Mouse (Mus musculus): ENCODE data around the gene Prrx1. TPM values are rescaled to one million over a fixed set of nuclear protein-coding genes. Genes with fewer than 3 reads are reported as not detected.

The Prrx1 gene
- polyA plus RNA-seq, 1 experiment from 2014 or later, result 115 TPM

DNA sequence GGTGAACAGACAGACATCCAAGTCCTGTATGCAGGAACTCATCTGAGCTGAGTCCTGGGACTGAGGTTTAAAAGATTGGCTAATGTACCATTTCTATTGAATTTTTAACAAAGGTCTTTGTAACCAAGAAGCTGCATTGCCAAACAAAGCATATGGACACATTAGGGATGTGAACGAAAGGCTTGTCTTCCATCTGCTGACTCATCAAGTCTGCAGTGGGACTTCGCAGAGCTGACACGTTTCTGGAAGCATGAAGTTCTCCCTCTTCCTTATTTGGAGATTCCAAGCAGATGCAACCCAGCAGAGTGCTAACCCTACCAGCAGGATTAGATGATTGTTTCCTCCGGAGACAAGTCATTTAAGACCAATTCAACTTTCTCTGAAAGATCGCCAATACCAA, 61.2 kb downstream of the Prrx1 start:
- H3K36me3 ChIP-seq, result peaks cover 43% of the 10 kb centered on the region

DNA sequence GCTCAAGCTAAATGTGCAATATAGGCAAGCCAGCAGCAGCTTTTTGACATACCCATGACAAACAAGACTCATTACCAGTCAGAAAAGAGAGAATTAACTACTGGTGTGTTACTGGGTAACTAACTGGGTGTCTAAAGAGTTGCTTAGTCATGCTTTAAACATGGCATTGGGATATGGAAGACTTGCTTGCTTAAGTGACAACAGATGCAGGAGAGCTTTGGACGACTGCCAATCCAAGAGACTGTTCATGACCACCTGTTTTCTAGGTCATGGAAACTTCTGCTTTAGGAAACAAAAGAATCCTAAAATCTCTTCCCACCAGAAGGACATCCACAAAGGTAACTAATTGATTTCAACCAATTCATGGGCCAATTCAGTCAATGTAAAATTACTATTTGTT, 61.7 kb downstream of the Prrx1 start:
- H3K4me1 ChIP-seq, result 0 out of 2 replicates have a peak, but pooled peaks cover 2% of the 10 kb centered on the region
- no peak for ATAC-seq (ENCODE audit: insufficient number of reproducible peaks, low FRiP score, low TSS enrichment, low read depth)
- peaks cover 40% of the 10 kb centered on the region for H3K36me3 ChIP-seq
- H3K9me3 ChIP-seq, result no peaks in the 10 kb centered on the region
- WGBS, result 38% methylated on average over 1 of the region's 1 CpGs
- H3K9ac ChIP-seq, result no peak overlapping the region
- no peak overlapping the region for H3K4me2 ChIP-seq
- no peak overlapping the region for H3K4me3 ChIP-seq
- no peak overlapping the region for H3K27ac ChIP-seq
- H3K27me3 ChIP-seq, result no peaks in the 10 kb centered on the region

More for the DNA sequence above, 61.2 kb downstream of the Prrx1 start:
- Histone ChIP-seq H3K9me3 (no peaks in the 10 kb centered on the region), H3K27ac (no peak overlapping the region), H3K4me1 (0 out of 2 replicates have a peak, but pooled peaks cover 2% of the 10 kb centered on the region), H3K9ac (no peak overlapping the region), H3K4me2 (no peak overlapping the region), H3K4me3 (no peak overlapping the region), H3K27me3 (no peaks in the 10 kb centered on the region)
- no peak for ATAC-seq (ENCODE audit: insufficient number of reproducible peaks, low FRiP score, low TSS enrichment, low read depth)
- 60% methylated on average over 5 of the region's 5 CpGs for WGBS

DNA sequence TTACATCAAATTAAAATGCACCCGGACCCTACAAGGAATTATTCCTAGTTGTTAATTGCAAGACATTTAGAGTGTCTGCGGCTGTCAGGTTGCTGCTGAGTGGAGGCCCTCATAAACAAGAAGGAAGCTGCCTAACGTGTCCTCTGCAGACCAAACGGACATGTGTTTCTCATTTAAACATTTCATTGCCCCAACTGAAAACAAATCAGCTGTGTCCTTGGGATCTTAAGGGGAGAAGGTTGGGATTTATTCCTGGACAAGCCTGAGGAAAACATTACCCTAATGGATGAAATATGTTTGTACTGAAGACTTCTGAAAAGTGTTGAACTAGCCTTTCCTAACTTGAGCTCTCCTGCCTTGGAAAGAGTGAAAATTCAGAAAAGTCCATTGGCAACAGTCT, 74.6 kb downstream of the Prrx1 start:
- H3K36me3 ChIP-seq, result no peaks in the 10 kb centered on the region
- no peak overlapping the region for H3K4me3 ChIP-seq
- H3K4me1 ChIP-seq, result no peaks in the 10 kb centered on the region
- no peaks in the 10 kb centered on the region for H3K9me3 ChIP-seq
- 24% methylated on average over 4 of the region's 4 CpGs for WGBS
- no peak overlapping the region for H3K9ac ChIP-seq
- no peaks in the 10 kb centered on the region for H3K27me3 ChIP-seq
- 0 out of 2 replicates have a peak overlapping the region, but pooled peaks have one; percentile 33 for H3K27ac ChIP-seq
- H3K4me2 ChIP-seq, result no peak overlapping the region
- ATAC-seq (ENCODE audit: insufficient number of reproducible peaks, low FRiP score, low TSS enrichment, low read depth), result no peak

DNA sequence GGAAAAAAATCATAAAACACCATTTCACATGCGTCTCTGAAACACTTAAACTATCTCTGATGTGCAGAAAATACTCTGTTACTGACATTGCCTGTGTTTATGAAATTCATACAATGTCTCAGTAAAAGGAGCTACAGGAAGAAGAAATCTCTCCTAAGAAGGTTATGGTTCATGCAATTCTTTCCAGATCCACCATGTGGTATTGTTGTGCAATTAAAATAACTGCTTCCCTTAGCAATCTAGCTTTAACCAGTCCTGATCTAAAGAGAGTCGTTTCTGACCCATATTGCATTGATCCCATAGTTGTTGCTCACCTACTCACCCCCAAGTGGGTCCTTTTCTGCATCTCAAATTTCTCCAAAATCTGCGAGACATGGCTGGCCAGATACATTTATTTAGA, 82.3 kb downstream of the Prrx1 start:
- no peaks in the 10 kb centered on the region for H3K27me3 ChIP-seq
- no peaks in the 10 kb centered on the region for H3K4me1 ChIP-seq
- no peaks in the 10 kb centered on the region for H3K9me3 ChIP-seq
- no peak for ATAC-seq (ENCODE audit: insufficient number of reproducible peaks, low FRiP score, low TSS enrichment, low read depth)
- no peak overlapping the region for H3K4me3 ChIP-seq
- no peak overlapping the region for H3K9ac ChIP-seq
- no peak overlapping the region for H3K4me2 ChIP-seq
- H3K36me3 ChIP-seq, result no peaks in the 10 kb centered on the region
- H3K27ac ChIP-seq, result no peak overlapping the region
- 60% methylated on average over 3 of the region's 3 CpGs for WGBS

DNA sequence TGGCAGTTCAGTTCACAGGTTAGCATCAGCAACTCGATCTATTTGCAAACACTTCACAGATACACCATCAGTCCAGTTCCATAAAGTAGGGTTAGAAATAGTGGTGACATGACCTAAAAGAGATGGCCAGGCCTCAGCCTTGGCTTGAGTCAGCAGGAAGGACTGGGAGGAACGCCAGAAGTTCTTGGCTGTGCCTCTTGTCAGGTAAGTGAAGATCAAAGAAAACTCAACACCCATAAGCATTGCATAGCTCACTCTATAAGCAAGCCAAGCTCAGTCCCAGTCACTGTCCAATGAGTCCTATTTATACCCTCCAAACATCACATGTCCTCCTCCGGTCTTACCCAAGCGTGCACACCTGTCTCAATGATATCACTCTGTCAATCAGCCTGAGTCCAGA, 87.2 kb downstream of the Prrx1 start:
- 84% methylated on average over 4 of the region's 4 CpGs for WGBS
- H3K9me3 ChIP-seq, result no peaks in the 10 kb centered on the region
- ATAC-seq (ENCODE audit: insufficient number of reproducible peaks, low FRiP score, low TSS enrichment, low read depth), result no peak
- H3K4me2 ChIP-seq, result no peak overlapping the region
- no peaks in the 10 kb centered on the region for H3K36me3 ChIP-seq
- H3K27me3 ChIP-seq, result no peaks in the 10 kb centered on the region
- no peak overlapping the region for H3K27ac ChIP-seq
- H3K9ac ChIP-seq, result no peak overlapping the region
- H3K4me1 ChIP-seq, result no peaks in the 10 kb centered on the region
- H3K4me3 ChIP-seq, result no peak overlapping the region

DNA sequence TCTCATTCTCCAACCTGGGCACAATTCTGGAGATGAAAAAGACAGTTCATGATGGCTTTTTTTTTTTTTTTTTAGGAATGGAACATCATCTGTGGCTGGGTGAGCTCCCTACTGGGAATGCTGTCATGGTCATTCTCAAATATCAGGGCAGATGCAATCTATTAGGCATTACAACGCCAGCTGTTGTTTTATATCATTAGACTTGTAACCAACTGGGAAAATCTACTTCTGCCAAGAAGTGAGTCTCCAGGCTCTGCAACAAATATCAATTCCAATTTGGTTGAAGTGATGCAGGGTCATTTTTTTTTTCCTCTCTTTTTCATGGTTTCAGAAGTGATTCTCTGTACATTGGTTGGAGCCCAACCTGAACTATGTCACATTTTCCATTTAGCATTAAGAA, 91.7 kb downstream of the Prrx1 start:
- no peaks in the 10 kb centered on the region for H3K36me3 ChIP-seq
- peak overlapping the region; percentile 62 for H3K27ac ChIP-seq
- H3K4me2 ChIP-seq, result no peak overlapping the region
- no peaks in the 10 kb centered on the region for H3K27me3 ChIP-seq
- no peak overlapping the region for H3K4me3 ChIP-seq
- no peaks in the 10 kb centered on the region for H3K9me3 ChIP-seq
- WGBS, result 43% methylated on average over 1 of the region's 1 CpGs
- ATAC-seq (ENCODE audit: insufficient number of reproducible peaks, low FRiP score, low TSS enrichment, low read depth), result no peak
- H3K4me1 ChIP-seq, result no peaks in the 10 kb centered on the region
- H3K9ac ChIP-seq, result no peak overlapping the region

DNA sequence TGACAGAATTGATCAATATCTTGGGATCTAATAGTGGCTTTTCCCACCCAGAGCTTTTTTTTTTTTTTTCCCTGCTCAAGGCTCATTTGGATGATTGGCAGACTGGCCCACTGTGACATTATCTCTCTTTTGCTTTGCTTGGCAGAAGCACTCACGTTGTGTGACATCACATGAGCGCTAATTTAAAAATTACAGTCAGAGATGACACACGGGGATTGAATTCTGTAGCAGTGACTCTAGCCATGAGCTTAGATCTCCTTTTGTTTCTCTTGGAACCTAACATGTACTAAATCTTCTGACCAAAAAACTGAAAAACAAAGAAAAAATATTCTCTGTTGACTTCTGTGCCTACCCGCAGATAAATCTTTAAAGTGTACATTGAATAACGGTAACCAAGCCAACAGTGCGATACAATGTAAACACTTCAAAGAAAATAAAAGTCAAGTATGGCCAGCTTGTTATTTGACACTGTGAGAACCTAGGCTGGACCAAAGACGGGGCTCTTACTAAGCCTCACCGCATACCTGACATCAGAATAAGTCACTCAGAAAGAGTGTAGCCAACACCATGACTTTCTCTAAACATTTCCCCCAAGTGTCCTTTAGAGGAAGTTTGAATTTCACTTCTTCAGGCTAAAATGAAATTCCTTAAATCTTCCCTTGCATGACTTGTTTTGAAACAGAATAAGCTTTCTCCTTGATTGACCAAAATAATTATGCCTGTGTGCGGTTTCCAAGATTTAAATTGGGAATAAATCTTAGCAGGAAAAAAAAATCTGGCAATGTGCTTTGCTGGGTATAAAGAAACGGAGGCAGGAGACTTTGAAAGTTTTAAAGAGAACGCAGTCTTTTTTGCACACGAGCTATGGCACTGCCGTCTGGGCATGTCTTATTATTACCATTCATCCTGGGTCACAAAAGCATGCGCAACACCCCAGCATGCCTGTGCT, 104.3 kb downstream of the Prrx1 start:
- no peak overlapping the region for H3K27ac ChIP-seq
- WGBS, result 64% methylated on average over 14 of the region's 14 CpGs
- H3K4me1 ChIP-seq, result no peaks in the 10 kb centered on the region
- no peaks in the 10 kb centered on the region for H3K36me3 ChIP-seq
- H3K27me3 ChIP-seq, result no peaks in the 10 kb centered on the region
- H3K4me3 ChIP-seq, result no peak overlapping the region
- H3K9me3 ChIP-seq, result no peaks in the 10 kb centered on the region
- no peak for ATAC-seq (ENCODE audit: insufficient number of reproducible peaks, low FRiP score, low TSS enrichment, low read depth)
- no peak overlapping the region for H3K9ac ChIP-seq
- no peak overlapping the region for H3K4me2 ChIP-seq

DNA sequence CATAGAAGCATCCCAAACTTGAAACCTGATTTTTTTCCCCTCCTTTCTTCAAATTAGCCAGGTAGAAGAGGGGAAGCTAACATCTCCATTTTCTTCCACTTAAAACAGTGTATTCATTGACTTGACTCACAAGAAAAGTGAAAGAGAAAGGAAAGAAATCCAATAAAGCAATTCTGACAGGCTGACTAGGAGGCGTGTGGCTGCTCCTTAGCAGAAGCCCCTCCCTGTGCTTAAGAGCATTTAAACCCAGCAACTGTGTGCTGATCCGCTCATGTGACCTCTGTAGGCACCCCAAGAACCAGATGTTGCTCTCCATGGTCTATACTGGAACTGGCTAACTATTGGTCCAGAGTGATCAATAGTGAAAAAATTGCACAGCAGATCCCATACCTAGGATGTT, 114.7 kb downstream of the Prrx1 start:
- Histone ChIP-seq H3K9ac (no peak overlapping the region), H3K4me2 (no peak overlapping the region), H3K27me3 (no peaks in the 10 kb centered on the region), H3K9me3 (no peaks in the 10 kb centered on the region), H3K36me3 (no peaks in the 10 kb centered on the region), H3K4me3 (no peak overlapping the region), H3K27ac (no peak overlapping the region), H3K4me1 (no peaks in the 10 kb centered on the region; the same call in 1 of the 2 replicates)
- WGBS, result 44% methylated on average over 2 of the region's 2 CpGs
- no peak for ATAC-seq (ENCODE audit: insufficient number of reproducible peaks, low FRiP score, low TSS enrichment, low read depth)

DNA sequence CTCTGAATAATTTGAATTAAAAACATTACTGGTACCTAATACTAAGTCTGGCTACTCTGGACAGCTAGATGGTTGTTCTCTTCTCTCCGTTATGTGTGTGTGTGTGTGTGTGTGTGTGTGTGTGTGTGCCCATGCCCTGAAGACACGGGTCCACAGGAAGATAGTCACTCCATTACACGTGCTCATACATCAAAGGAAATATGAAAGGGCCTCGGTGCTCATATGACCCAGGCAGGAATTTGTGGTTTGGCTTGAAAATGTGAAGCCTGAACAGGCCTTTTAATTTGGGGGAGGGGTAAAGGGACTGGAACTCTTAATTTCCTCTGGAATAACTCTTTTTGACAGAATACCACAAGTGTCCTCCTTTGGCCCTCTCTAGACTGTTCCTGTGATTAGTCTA, 115.5 kb downstream of the Prrx1 start:
- WGBS, result 27% methylated on average over 4 of the region's 4 CpGs
- H3K9ac ChIP-seq, result no peak overlapping the region
- H3K36me3 ChIP-seq, result no peaks in the 10 kb centered on the region
- H3K9me3 ChIP-seq, result no peaks in the 10 kb centered on the region
- H3K4me1 ChIP-seq, result no peaks in the 10 kb centered on the region; the same call in 1 of the 2 replicates
- H3K4me3 ChIP-seq, result no peak overlapping the region
- ATAC-seq (ENCODE audit: insufficient number of reproducible peaks, low FRiP score, low TSS enrichment, low read depth), result no peak
- no peak overlapping the region for H3K4me2 ChIP-seq
- no peaks in the 10 kb centered on the region for H3K27me3 ChIP-seq
- no peak overlapping the region for H3K27ac ChIP-seq

Other genes starting within 250 kb of the Prrx1 start
- not detected in 2 replicates for gene Mroh9, start 228.0 kb downstream of the Prrx1 start, polyA plus RNA-seq (2015; fragmentation: Nextera tagmentation; extraction: Ambion mirVana)
- 29.6 and 29.7 TPM in 2 replicates for gene Gorab, start 90.0 kb upstream of the Prrx1 start, polyA plus RNA-seq (2015; fragmentation: Nextera tagmentation; extraction: Ambion mirVana)